Mouse (Mus musculus): Measurements from ENCODE around the gene Cox7a1.

The Cox7a1 gene

GRCm38 (mm10) chr7:30224206-30224605, 40.3 kb downstream of the Cox7a1 start:
- no peak for DNase-seq

GRCm38 (mm10) chr7:30231328-30231668, 47.4 kb downstream of the Cox7a1 start:
- DNase-seq = no peak

GRCm38 (mm10) chr7:30231669-30232454, 47.9 kb downstream of the Cox7a1 start, which contains the start of the genes Polr2i and Tbcb:
Polr2i (plus strand) TSS chr7:30231948.
Tbcb (minus strand) TSS chr7:30232272.
- DNase-seq = peak; percentile 99

GRCm38 (mm10) chr7:30232631-30233148, 48.7 kb downstream of the Cox7a1 start:
- DNase-seq = peak; percentile 69

GRCm38 (mm10) chr7:30233387-30233786, 49.4 kb downstream of the Cox7a1 start:
- peak; percentile 54 for DNase-seq

GRCm38 (mm10) chr7:30234276-30234858, 50.4 kb downstream of the Cox7a1 start:
- no peak for DNase-seq

GRCm38 (mm10) chr7:30235091-30235490, 51.1 kb downstream of the Cox7a1 start:
- DNase-seq = no peak

- DNase-seq = no peak
Observed at GRCm38 (mm10) chr7:30235625-30236024, 51.7 kb downstream of the Cox7a1 start, which contains the start of gene Ovol3. Ovol3 (minus strand) TSS chr7:30235725.

All from cerebellum, adult 11 months (tissue).